Mouse (Mus musculus) lung, postnatal 0 days (tissue): ENCODE data around the gene Zfp704.

Experiments
- CTCF ChIP-seq: IDR thresholded peaks from 2 replicates; pipeline ENCODE4 v1.5.1; 2016; ENCODE audit warnings: antibody characterized with exemption, mild to moderate bottlenecking
- EP300 ChIP-seq: IDR thresholded peaks from 2 replicates; pipeline ENCODE4 v1.6.1; 2016; ENCODE audit warnings: antibody characterized with exemption, mild to moderate bottlenecking, control low read depth

DNA sequence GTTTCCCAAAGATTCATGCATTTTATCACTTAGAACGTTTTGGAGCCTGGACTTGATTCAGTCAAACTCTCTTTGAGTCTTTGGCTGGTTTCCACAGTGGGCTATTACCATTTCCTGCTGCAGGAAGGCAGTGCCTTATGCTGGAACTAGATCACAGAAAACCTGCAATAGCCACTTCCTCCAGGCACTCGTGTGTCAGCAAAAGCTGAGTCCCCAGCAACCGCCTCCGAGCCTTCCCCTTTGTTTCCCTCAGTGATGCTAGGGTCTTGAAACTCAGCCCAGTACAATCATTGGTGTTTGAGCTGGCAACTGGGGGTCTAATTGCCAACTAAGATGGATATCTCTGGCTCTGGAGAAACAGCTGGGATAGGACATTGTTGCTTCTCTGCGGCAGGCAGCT lies 207.0 kb downstream of the Zfp704 start:
- no peak for TF ChIP-seq CTCF
- peak; percentile 78; the same call in 1 of the 2 replicates for TF ChIP-seq EP300
